Mouse (Mus musculus): ENCODE data around the gene Rufy4. TPM values are rescaled to one million over a fixed set of nuclear protein-coding genes. Genes with fewer than 3 reads are reported as not detected.
"Not testable (repeated sequence)": the region's sequence is repeated elsewhere in the genome, so short reads cannot be mapped to it uniquely, and the experiment has no call there.

The Rufy4 gene
- polyA plus RNA-seq, 1 experiment from 2014 or later, result 0.32 TPM

DNA sequence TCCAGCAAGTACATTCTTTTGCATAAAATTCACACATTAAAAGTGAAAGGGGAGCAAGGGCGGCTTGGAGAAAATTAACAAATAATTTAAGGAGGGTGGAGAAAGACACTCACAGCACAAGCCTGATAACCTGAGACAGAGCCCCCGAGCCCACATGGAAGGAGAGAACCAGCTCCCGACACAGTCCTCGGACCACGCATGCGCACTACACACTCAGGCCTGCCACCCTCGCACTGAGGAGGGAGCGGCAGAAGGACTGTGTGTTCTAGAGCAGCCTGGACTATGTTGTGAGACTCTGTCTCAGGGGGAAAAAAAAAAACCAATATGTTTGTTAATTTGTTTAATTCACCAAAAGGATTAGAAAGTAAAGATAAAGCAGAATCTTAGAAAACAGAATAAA lies 16.4 kb downstream of the Rufy4 start:
- WGBS, result 76% methylated on average over 8 of the region's 8 CpGs
- Histone ChIP-seq H3K27ac (ENCODE audit: low read length) (no peak overlapping the region), H3K4me3 (ENCODE audit: low read length) (no peak overlapping the region), H3K27me3 (ENCODE audit: insufficient read depth, low read length) (no peaks in the 10 kb centered on the region), H3K9me3 (ENCODE audit: low read length) (no peaks in the 10 kb centered on the region), H3K4me2 (replicated peaks; ENCODE audit: low read depth, low read length) (no peak overlapping the region), H3K4me1 (ENCODE audit: insufficient read depth, low read length) (no peaks in the 10 kb centered on the region), H3K36me3 (ENCODE audit: insufficient read depth, low read length) (no peaks in the 10 kb centered on the region), H3K9ac (replicated peaks; ENCODE audit: low read length) (no peak overlapping the region)
- no peak for ATAC-seq (ENCODE audit: low FRiP score, low TSS enrichment)

DNA sequence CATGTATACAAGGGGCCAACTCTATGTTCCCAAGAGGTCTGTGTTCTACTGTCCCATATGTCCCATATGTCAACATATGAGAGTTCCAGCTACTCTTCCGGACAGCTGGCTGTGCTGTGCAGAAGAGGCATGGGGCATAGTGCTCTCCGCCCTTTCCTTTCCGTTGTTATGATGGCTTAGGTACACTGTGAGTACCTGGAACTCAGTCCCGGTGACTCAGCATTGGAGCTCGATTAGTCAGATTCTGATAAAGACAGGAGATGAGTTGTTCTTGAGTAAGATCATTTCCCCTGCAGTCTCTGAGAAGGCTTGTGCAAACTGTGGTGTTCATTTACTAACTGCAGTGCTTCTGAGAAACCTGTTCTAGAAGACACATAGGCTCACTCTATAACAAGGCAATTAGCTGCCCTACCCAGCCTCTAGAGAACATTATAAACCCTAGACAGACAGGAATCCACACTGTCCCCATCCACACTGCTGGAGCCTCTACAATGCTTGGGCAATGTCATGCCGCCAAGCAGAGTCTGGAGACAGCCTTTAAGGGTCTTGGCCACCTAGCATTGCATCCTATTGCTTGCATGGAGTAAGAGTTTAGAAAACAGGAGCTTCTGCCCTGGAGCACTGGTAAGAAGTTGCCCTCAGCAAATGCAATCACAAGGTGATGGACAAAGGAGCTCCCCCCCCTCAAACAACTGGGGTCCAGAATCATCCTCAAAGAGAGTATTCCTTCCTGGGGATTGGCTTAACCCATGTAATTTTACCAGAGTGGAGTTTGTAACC lies 24.0 kb downstream of the Rufy4 start:
- ATAC-seq (ENCODE audit: low FRiP score, low TSS enrichment), result no peak
- no peaks in the 10 kb centered on the region for H3K4me1 ChIP-seq (ENCODE audit: insufficient read depth, low read length)
- WGBS, result 85% methylated on average over 6 of the region's 6 CpGs

DNA sequence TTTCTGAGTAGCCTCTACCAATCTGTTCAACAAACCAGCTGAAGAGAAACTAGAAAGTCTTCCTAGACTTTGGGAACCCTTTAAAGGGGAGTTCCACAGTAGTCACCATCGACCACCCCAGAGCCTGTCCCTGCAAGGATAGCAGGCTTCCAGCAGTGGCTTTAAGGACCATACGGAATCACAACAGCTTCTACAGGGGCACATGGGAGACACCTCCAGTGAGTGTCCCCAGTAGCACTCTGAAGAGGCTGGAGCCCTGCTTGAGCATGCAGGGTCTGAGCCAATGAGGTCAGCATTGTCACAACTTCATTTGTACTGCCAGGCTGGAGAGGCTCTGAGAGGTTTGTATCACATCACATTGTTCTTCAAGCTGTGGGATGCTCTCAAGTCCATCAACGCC lies 24.8 kb downstream of the Rufy4 start:
- H3K4me2 ChIP-seq (replicated peaks; ENCODE audit: low read depth, low read length), result no peak overlapping the region
- no peaks in the 10 kb centered on the region for H3K27me3 ChIP-seq (ENCODE audit: insufficient read depth, low read length)
- no peaks in the 10 kb centered on the region for H3K9me3 ChIP-seq (ENCODE audit: low read length)
- no peaks in the 10 kb centered on the region for H3K4me1 ChIP-seq (ENCODE audit: insufficient read depth, low read length)
- no peak for ATAC-seq (ENCODE audit: low FRiP score, low TSS enrichment)
- no peak overlapping the region for H3K9ac ChIP-seq (replicated peaks; ENCODE audit: low read length)
- 86% methylated on average over 3 of the region's 3 CpGs for WGBS
- H3K4me3 ChIP-seq (ENCODE audit: low read length), result no peak overlapping the region
- H3K27ac ChIP-seq (ENCODE audit: low read length), result no peak overlapping the region
- H3K36me3 ChIP-seq (ENCODE audit: insufficient read depth, low read length), result no peaks in the 10 kb centered on the region

More for the DNA sequence above, 24.0 kb downstream of the Rufy4 start:
- no peaks in the 10 kb centered on the region for H3K27me3 ChIP-seq (ENCODE audit: insufficient read depth, low read length)
- no peak overlapping the region for H3K27ac ChIP-seq (ENCODE audit: low read length)
- H3K4me2 ChIP-seq (replicated peaks; ENCODE audit: low read depth, low read length), result no peak overlapping the region
- no peak overlapping the region for H3K9ac ChIP-seq (replicated peaks; ENCODE audit: low read length)
- H3K9me3 ChIP-seq (ENCODE audit: low read length), result no peaks in the 10 kb centered on the region
- H3K36me3 ChIP-seq (ENCODE audit: insufficient read depth, low read length), result no peaks in the 10 kb centered on the region
- H3K4me3 ChIP-seq (ENCODE audit: low read length), result no peak overlapping the region

DNA sequence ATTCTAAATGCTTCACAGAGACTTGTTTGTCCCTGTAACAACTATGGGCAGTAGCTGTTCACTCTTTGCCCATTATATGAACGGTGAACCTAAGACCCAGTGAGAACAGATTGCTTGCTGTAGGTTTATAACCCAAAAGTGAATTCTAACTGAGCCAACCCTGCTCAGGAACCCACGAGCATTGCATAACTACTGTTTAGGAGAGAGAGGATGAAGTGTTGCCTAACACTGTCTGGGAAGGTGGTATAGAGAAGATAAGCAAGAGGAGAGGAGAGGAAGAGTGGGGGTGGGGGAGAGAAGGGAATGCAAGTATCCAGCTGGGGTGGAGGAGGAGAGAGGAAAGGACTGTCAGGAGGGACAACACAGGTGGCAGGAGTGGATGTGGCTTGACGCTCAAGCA lies 25.8 kb downstream of the Rufy4 start:
- Histone ChIP-seq H3K36me3 (ENCODE audit: insufficient read depth, low read length) (no peaks in the 10 kb centered on the region), H3K9ac (replicated peaks; ENCODE audit: low read length) (no peak overlapping the region), H3K27ac (ENCODE audit: low read length) (no peak overlapping the region), H3K9me3 (ENCODE audit: low read length) (no peaks in the 10 kb centered on the region), H3K4me1 (ENCODE audit: insufficient read depth, low read length) (no peaks in the 10 kb centered on the region), H3K4me3 (ENCODE audit: low read length) (no peak overlapping the region), H3K27me3 (ENCODE audit: insufficient read depth, low read length) (no peaks in the 10 kb centered on the region), H3K4me2 (replicated peaks; ENCODE audit: low read depth, low read length) (no peak overlapping the region)
- WGBS, result 73% methylated on average over 3 of the region's 3 CpGs
- ATAC-seq (ENCODE audit: low FRiP score, low TSS enrichment), result no peak

DNA sequence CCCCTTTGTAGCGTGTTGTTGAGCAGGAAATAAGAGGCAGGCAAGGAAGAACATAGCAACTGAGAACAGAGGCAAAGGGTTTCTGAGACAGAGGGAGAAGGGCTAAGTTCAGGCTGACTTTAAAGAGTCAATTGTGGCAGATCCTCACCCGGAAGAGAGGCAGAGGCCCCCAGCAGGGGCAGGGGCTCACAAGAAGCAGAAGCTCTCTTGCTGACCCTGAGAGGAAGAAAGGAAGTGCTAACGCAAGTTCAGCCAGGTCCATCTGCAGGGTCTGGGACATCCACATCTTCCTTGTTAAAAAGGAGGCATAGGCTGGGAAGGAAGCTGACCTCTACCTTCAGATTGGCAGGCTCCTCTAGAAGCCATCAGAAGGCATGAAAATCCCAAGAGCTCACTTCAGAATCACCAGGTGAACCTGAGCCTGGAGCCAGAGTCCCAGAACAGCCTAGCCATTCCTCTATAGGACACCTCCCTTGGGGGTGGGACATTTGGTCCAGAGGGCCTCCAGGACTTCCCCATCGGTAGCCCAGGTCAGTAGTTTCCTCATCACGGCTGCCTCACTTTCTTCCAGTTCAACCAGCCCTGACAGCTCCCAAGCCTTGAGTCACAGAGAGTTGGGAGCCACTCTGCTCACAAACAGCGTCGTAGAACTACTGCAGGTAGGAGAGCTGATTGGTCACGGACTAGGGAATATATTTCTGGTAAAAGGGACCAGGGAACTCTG lies 28.3 kb downstream of the Rufy4 start, which contains the start of gene Cxcr2:
Gene Cxcr2, plus strand, starts transcription at position 529 of the 724 bp plus-strand sequence.
- Histone ChIP-seq H3K4me1 (ENCODE audit: insufficient read depth, low read length) (no peaks in the 10 kb centered on the region), H3K9ac (replicated peaks; ENCODE audit: low read length) (no peak within 1 kb of the TSS), H3K36me3 (ENCODE audit: insufficient read depth, low read length) (no peaks in the 10 kb centered on the region), H3K4me3 (ENCODE audit: low read length) (no peak within 1 kb of the TSS), H3K4me2 (replicated peaks; ENCODE audit: low read depth, low read length) (no peak within 1 kb of the TSS), H3K27me3 (ENCODE audit: insufficient read depth, low read length) (no peaks in the 10 kb centered on the region), H3K27ac (ENCODE audit: low read length) (no peak within 1 kb of the TSS), H3K9me3 (ENCODE audit: low read length) (no peaks in the 10 kb centered on the region)
- ATAC-seq (ENCODE audit: low FRiP score, low TSS enrichment), result no peak
- 68% methylated on average over 8 of the region's 8 CpGs for WGBS

DNA sequence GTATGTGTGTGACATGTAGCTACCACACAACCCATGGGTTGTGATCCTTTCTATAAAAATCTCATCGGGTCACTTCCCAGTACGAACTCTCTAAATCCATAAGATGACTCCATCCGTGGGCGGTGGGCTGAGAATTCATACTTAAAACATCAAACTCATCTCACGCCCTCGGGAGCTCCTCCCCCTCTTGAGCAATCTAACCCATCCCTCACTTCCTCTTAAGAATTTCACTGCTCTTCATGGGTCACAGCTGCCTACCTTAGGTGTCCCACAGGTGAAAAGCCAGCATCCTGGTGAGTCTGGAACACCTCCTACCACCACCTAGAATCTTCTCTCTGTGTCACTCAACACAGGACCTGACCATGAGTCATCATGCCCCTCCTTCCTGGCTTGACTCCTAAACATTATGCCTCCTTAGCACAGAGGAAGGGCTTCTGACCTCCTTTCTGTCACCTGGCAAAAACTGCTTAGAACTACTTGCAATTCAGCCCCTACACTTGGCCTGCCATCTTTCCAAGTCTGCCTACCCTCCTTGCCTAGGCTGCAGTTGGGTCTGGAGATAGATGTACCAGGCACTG lies 30.2 kb downstream of the Rufy4 start:
- no peak for ATAC-seq (ENCODE audit: low FRiP score, low TSS enrichment)
- 81% methylated on average over 6 of the region's 6 CpGs for WGBS
- Histone ChIP-seq H3K27me3 (ENCODE audit: insufficient read depth, low read length) (no peaks in the 10 kb centered on the region), H3K9ac (replicated peaks; ENCODE audit: low read length) (no peak overlapping the region), H3K36me3 (ENCODE audit: insufficient read depth, low read length) (no peaks in the 10 kb centered on the region), H3K4me1 (ENCODE audit: insufficient read depth, low read length) (no peaks in the 10 kb centered on the region), H3K9me3 (ENCODE audit: low read length) (no peaks in the 10 kb centered on the region), H3K27ac (ENCODE audit: low read length) (no peak overlapping the region), H3K4me3 (ENCODE audit: low read length) (no peak overlapping the region), H3K4me2 (replicated peaks; ENCODE audit: low read depth, low read length) (no peak overlapping the region)

DNA sequence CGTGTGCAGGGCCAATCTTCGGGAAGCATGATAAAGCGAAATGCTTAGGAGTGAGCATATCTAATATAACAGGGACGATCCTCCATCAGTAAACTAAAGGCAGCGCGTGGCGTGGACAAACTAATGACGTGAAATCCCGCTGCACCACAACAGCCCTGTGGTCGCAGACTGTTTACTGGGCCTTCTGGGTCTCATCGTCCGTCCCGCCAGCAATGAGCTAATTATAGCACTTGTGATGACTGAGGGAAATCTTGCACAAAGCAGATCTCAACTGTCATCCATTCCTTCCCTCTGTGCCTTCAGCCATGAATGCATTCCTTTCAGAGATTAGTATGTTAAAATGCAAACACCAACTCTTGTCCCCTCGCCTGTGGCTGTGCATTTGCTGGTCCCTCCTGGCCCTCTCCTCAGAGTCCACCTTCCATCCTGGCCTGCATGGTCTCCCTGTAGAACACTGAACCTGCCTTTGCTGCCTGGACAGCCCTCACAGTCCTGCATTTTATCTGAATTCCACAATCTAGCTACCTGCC lies 31.1 kb downstream of the Rufy4 start:
- H3K27ac ChIP-seq (ENCODE audit: low read length), result no peak overlapping the region
- WGBS, result 81% methylated on average over 14 of the region's 14 CpGs
- ATAC-seq (ENCODE audit: low FRiP score, low TSS enrichment), result no peak

DNA sequence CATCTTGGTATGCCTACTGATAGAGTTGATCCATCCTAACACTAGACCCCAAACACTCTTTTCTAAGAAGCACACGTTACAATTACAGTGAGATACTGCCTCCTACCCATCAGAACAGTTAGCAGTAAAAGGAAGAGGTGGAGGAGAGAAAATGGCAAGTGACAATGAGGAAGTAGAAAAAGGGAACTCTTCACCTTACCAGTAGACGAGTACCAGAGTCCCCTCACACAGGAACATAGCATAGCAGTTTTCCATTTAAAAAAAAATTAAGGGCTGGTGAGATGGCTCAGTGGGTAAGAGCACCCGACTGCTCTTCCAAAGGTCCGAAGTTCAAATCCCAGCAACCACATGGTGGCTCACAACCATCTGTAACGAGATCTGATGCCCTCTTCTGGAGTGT lies 34.3 kb downstream of the Rufy4 start:
- not testable (repeated sequence) for H3K27me3 ChIP-seq (ENCODE audit: insufficient read depth, low read length); H3K4me1 ChIP-seq (ENCODE audit: insufficient read depth, low read length); H3K36me3 ChIP-seq (ENCODE audit: insufficient read depth, low read length); H3K9ac ChIP-seq (replicated peaks; ENCODE audit: low read length); ATAC-seq (ENCODE audit: low FRiP score, low TSS enrichment); H3K4me2 ChIP-seq (replicated peaks; ENCODE audit: low read depth, low read length); H3K27ac ChIP-seq (ENCODE audit: low read length); H3K4me3 ChIP-seq (ENCODE audit: low read length); H3K9me3 ChIP-seq (ENCODE audit: low read length)
- 83% methylated on average over 5 of the region's 5 CpGs for WGBS

More for the DNA sequence above, 31.1 kb downstream of the Rufy4 start:
- no peak overlapping the region for H3K4me3 ChIP-seq (ENCODE audit: low read length)
- no peaks in the 10 kb centered on the region for H3K36me3 ChIP-seq (ENCODE audit: insufficient read depth, low read length)
- no peaks in the 10 kb centered on the region for H3K27me3 ChIP-seq (ENCODE audit: insufficient read depth, low read length)
- H3K4me2 ChIP-seq (replicated peaks; ENCODE audit: low read depth, low read length), result no peak overlapping the region
- no peaks in the 10 kb centered on the region for H3K9me3 ChIP-seq (ENCODE audit: low read length)
- no peaks in the 10 kb centered on the region for H3K4me1 ChIP-seq (ENCODE audit: insufficient read depth, low read length)
- H3K9ac ChIP-seq (replicated peaks; ENCODE audit: low read length), result no peak overlapping the region

DNA sequence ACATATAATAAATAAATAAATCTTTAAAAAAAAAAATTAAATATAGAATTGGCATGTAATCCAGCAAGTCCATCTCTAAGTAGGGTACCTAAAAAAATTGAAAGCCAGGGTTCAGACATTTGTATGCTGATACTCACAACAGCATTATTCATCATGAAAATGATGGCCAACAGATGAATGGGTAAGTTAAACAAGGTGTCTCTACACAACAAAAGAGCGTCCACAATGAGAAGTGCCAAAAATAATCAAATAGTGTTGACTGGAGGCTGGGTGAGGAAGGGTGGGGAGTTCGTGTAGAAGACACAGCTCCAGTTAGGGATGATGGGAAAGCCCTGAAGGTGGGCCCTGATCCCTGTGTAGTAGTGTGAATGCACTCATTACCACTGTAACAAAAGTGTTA lies 34.7 kb downstream of the Rufy4 start:
- Histone ChIP-seq H3K4me3 (ENCODE audit: low read length) (no peak overlapping the region), H3K9ac (replicated peaks; ENCODE audit: low read length) (no peak overlapping the region), H3K36me3 (ENCODE audit: insufficient read depth, low read length) (no peaks in the 10 kb centered on the region), H3K9me3 (ENCODE audit: low read length) (no peaks in the 10 kb centered on the region), H3K4me1 (ENCODE audit: insufficient read depth, low read length) (no peaks in the 10 kb centered on the region), H3K27me3 (ENCODE audit: insufficient read depth, low read length) (no peaks in the 10 kb centered on the region), H3K4me2 (replicated peaks; ENCODE audit: low read depth, low read length) (no peak overlapping the region), H3K27ac (ENCODE audit: low read length) (no peak overlapping the region)
- ATAC-seq (ENCODE audit: low FRiP score, low TSS enrichment), result no peak
- WGBS, result 71% methylated on average over 2 of the region's 2 CpGs

Data from kidney, embryonic 16.5 days (tissue).